Mouse (Mus musculus): ENCODE results near the gene Med4. TPM values are rescaled to one million over a fixed set of nuclear protein-coding genes. Genes with fewer than 3 reads are reported as not detected.

Med4 gene
- polyA plus RNA-seq, 1 experiment = 18.9 TPM

DNA sequence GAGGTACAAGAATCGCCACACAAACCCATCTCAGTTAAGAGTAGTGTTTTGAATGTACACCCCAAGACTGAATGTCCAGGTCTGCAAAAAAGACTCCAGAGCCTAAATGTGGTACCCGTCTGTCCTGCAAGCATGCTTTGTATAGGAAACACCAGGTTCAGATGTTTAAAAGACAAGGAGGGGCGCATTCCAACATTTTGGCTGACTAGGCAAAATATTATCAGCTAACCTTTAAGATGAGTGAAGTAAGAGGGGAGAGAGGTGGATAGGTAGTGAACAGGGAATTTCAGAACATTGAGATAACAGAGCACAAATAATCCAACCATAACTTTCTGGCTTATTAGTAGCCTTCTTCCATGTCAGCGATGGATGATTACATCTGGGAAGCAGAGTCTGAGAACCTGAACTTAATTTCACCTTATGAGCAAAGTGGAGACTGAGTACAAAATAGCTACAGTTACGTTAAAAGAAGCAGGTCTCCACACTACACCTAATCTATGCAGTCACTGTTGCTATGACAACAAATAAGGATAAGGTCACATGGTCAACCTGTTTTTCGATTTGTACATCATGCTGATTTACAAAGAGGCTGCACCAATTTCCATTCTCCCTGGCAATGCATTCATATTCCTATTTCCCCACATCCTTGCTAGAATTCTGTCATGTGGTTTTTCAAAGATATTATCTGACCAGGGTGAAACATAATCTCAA, 24.1 kb downstream of the Med4 start:
- TF ChIP-seq CEBPB (IDR thresholded peaks at IDR 0.05; ENCODE audit: insufficient read depth, poor library complexity, severe bottlenecking) (no peak), REST (IDR thresholded peaks at IDR 0.05; ENCODE audit: insufficient read depth, insufficient read length) (no peak), SRF (IDR thresholded peaks at IDR 0.05; ENCODE audit: control insufficient read depth, insufficient read length, low read depth) (no peak), TCF12 (IDR thresholded peaks at IDR 0.05; ENCODE audit: insufficient read depth, poor library complexity, severe bottlenecking) (no peak)
- no peaks in the 10 kb centered on the region for H3K79me2 ChIP-seq (ENCODE audit: control insufficient read depth, insufficient read depth)
- peaks cover 27% of the 10 kb centered on the region for H3K27me3 ChIP-seq (ENCODE audit: control insufficient read depth, insufficient read depth, insufficient read length)
- no peak overlapping the region for H3K4me2 ChIP-seq (ENCODE audit: low read depth)
- H3K4me3 ChIP-seq = no peak overlapping the region
- H3K36me3 ChIP-seq (ENCODE audit: control insufficient read depth, insufficient read depth) = no peaks in the 10 kb centered on the region
- H3ac ChIP-seq (ENCODE audit: control insufficient read depth, insufficient read length) = no peak overlapping the region

DNA sequence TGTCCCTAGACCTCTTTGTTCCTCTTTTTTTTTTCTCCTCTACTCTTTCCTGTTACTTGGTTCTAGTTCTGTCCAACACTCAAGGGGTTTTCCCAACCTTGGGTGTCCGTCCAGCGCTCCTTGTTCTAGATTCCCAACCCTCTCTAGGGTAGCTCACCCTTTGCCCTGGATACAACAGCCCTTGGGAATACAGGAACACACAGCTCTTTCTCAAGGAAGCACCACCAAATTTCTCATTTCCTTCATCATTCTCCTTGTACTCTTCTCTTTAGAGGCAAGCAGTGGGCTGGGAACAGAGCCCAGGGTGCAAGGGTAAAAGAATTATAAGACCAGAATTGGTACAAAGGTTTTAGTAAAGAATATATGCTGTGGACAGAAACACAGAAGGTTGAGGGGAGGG, 25.8 kb downstream of the Med4 start:
- Histone ChIP-seq H3K4me2 (ENCODE audit: low read depth) (no peak overlapping the region), H3K27me3 (ENCODE audit: control insufficient read depth, insufficient read depth, insufficient read length) (peaks cover 23% of the 10 kb centered on the region), H3K79me2 (ENCODE audit: control insufficient read depth, insufficient read depth) (no peaks in the 10 kb centered on the region), H3ac (ENCODE audit: control insufficient read depth, insufficient read length) (no peak overlapping the region), H3K36me3 (ENCODE audit: control insufficient read depth, insufficient read depth) (no peaks in the 10 kb centered on the region), H3K4me3 (no peak overlapping the region)
- TF ChIP-seq MYOG (IDR thresholded peaks at IDR 0.05; ENCODE audit: control insufficient read depth in 1 of 3, insufficient read depth in 1 of 3, insufficient read length in 2 of 3, low read depth in 2 of 3) = no peak
- TF ChIP-seq TCF3 (IDR thresholded peaks at IDR 0.05; ENCODE audit: insufficient read length, low read depth) = no peak
- TF ChIP-seq USF1 (IDR thresholded peaks at IDR 0.05; ENCODE audit: low read depth) = no peak
- no peak for TF ChIP-seq E2F4 (IDR thresholded peaks at IDR 0.05; ENCODE audit: insufficient read depth)
- no peak for TF ChIP-seq SRF (IDR thresholded peaks at IDR 0.05; ENCODE audit: control insufficient read depth, insufficient read length, low read depth)
- no peak for TF ChIP-seq CEBPB (IDR thresholded peaks at IDR 0.05; ENCODE audit: insufficient read depth, poor library complexity, severe bottlenecking)
- TF ChIP-seq POLR2A (IDR thresholded peaks at IDR 0.05; ENCODE audit: insufficient read length, low read depth) = no peak
- TF ChIP-seq MYOD1 (IDR thresholded peaks at IDR 0.05; ENCODE audit: control insufficient read depth in 1 of 3, insufficient read length in 2 of 3, low read depth in 2 of 3) = no peak
- TF ChIP-seq MAX (IDR thresholded peaks at IDR 0.05; ENCODE audit: low read depth) = no peak
- TF ChIP-seq POLR2AphosphoS2 (IDR thresholded peaks at IDR 0.05; ENCODE audit: insufficient read length, low read depth) = no peak

DNA sequence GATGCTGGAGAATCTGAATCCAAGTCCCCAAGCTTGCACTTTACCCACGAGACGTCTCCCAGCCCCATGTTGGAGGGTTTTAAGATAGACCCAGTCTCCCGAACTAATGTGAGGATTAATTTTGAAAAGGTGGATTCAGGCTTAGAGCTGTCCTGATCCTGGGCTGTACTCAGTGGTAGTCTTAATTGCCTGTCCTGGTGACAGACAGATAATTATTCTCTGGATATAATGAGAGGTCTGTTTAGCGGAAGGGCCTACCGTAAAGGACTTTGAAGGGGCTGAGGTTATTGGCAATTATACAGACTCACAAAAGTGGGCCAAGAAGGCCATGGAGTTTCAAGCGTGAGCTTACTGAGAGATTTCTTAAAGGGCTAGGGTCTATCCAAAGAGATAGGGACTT, 34.0 kb downstream of the Med4 start:
- Histone ChIP-seq H3K4me3 (no peak overlapping the region), H3ac (ENCODE audit: control insufficient read depth, insufficient read length) (no peak overlapping the region), H3K36me3 (ENCODE audit: control insufficient read depth, insufficient read depth) (no peaks in the 10 kb centered on the region), H3K4me2 (ENCODE audit: low read depth) (no peak overlapping the region), H3K27me3 (ENCODE audit: control insufficient read depth, insufficient read depth, insufficient read length) (peaks cover under 1% of the 10 kb centered on the region), H3K79me2 (ENCODE audit: control insufficient read depth, insufficient read depth) (no peaks in the 10 kb centered on the region)
- no peak for TF ChIP-seq E2F4 (IDR thresholded peaks at IDR 0.05; ENCODE audit: insufficient read depth)
- TF ChIP-seq MYOD1 (IDR thresholded peaks at IDR 0.05; ENCODE audit: control insufficient read depth in 1 of 3, insufficient read length in 2 of 3, low read depth in 2 of 3) = no peak
- no peak for TF ChIP-seq MAX (IDR thresholded peaks at IDR 0.05; ENCODE audit: low read depth)
- TF ChIP-seq CEBPB (IDR thresholded peaks at IDR 0.05; ENCODE audit: insufficient read depth, poor library complexity, severe bottlenecking) = no peak
- no peak for TF ChIP-seq POLR2AphosphoS2 (IDR thresholded peaks at IDR 0.05; ENCODE audit: insufficient read length, low read depth)
- no peak for TF ChIP-seq TCF3 (IDR thresholded peaks at IDR 0.05; ENCODE audit: insufficient read length, low read depth)
- TF ChIP-seq SRF (IDR thresholded peaks at IDR 0.05; ENCODE audit: control insufficient read depth, insufficient read length, low read depth) = no peak
- TF ChIP-seq MYOG (IDR thresholded peaks at IDR 0.05; ENCODE audit: control insufficient read depth in 1 of 3, insufficient read depth in 1 of 3, insufficient read length in 2 of 3, low read depth in 2 of 3) = no peak
- TF ChIP-seq POLR2A (IDR thresholded peaks at IDR 0.05; ENCODE audit: insufficient read length, low read depth) = no peak

DNA sequence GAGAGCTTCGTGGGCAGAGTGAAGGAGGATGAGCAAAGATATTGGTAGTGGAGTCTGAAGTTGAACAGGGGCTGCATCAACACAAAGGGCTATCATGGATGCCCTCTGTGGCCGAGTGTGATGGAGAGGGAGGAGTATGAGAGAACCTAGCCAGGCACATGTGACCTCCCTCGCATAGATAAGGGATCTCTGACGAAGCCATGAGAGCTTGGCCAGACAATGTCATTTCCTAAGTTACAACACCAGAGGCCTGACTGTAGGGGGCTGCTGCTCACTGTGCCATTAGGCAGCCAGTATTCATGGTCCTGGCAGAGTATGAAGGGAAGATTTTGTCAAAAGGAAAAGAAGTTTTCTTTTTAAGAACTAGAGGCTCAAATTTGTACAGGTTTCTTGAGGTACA, 37.2 kb downstream of the Med4 start:
- no peak overlapping the region for H3ac ChIP-seq (ENCODE audit: control insufficient read depth, insufficient read length)
- no peaks in the 10 kb centered on the region for H3K79me2 ChIP-seq (ENCODE audit: control insufficient read depth, insufficient read depth)
- H3K4me2 ChIP-seq (ENCODE audit: low read depth) = no peak overlapping the region
- no peak for TF ChIP-seq POLR2A (IDR thresholded peaks at IDR 0.05; ENCODE audit: insufficient read length, low read depth)
- H3K27me3 ChIP-seq (ENCODE audit: control insufficient read depth, insufficient read depth, insufficient read length) = no peaks in the 10 kb centered on the region
- no peak overlapping the region for H3K4me3 ChIP-seq
- no peaks in the 10 kb centered on the region for H3K36me3 ChIP-seq (ENCODE audit: control insufficient read depth, insufficient read depth)

DNA sequence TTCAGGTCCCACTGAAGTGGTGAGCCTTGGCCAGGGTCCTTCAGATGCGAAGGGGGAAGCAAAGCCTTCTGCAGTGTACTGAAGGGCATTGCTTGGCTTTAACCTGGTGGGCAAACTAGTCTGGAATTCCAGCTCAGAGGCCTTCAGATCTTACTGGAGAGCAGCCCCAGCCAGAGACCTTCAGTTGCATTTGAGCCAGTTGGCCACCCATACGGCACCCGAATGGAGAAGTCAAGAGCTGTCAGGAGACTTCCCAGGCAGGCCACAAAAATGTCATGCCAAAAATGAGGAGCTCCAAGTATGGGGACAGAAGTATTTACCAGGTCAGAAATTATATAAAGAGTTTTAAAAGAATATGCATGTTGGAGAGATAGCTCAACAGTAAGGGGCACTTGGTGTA, 38.2 kb downstream of the Med4 start, which contains the start of gene Nudt15:
Gene Nudt15, minus strand, starts transcription at position 192 of the 400 bp plus-strand sequence.
- TF ChIP-seq POLR2A (IDR thresholded peaks at IDR 0.05; ENCODE audit: insufficient read length, low read depth) = no peak
- no peak for TF ChIP-seq USF1 (IDR thresholded peaks at IDR 0.05; ENCODE audit: low read depth)
- Histone ChIP-seq H3K4me2 (ENCODE audit: low read depth) (no peak within 1 kb of the TSS), H3K4me3 (no peak within 1 kb of the TSS), H3ac (ENCODE audit: control insufficient read depth, insufficient read length) (no peak within 1 kb of the TSS), H3K79me2 (ENCODE audit: control insufficient read depth, insufficient read depth) (peaks cover under 1% of the 10 kb centered on the region), H3K36me3 (ENCODE audit: control insufficient read depth, insufficient read depth) (no peaks in the 10 kb centered on the region), H3K27me3 (ENCODE audit: control insufficient read depth, insufficient read depth, insufficient read length) (no peaks in the 10 kb centered on the region)

Measured in myocyte (in vitro differentiated cells).